Mouse (Mus musculus): ENCODE results near the gene Dync1h1.

GRCm38 (mm10) chr12:110556861-110557628, 44.2 kb upstream of the Dync1h1 start:
- no peak for TF ChIP-seq POLR2A (IDR thresholded peaks at IDR 0.05; ENCODE audit: low read depth, low read length)
- no peak for TF ChIP-seq CTCF (IDR thresholded peaks at IDR 0.05; ENCODE audit: extremely low read depth, insufficient read depth, insufficient read length, insufficient replicate concordance)
